Mouse (Mus musculus): ENCODE data around the gene Gata2. TPM values are rescaled to one million over a fixed set of nuclear protein-coding genes. Genes with fewer than 3 reads are reported as not detected.
A peak's percentile ranks its signal among the peaks of the same experiment; 100 is the strongest.

Gene Gata2
- total and polyA plus RNA-seq, 2 experiments from 2014 or later: 2.3 to 4.6 TPM

- no peaks in the 10 kb centered on the region for H3K9me3 ChIP-seq (ENCODE audit: low read length)
- TF ChIP-seq CTCF (IDR thresholded peaks at IDR 0.05; ENCODE audit: low read depth): no peak
- ATAC-seq (no peak), DNase-seq (no peak)
- 92% methylated on average over 5 of the region's 5 CpGs for WGBS
- H3K4me2 ChIP-seq (ENCODE audit: low read depth): no peak overlapping the region
- H3K4me3 ChIP-seq (ENCODE audit: low read depth, low read length): no peak overlapping the region
- H3K4me1 ChIP-seq (ENCODE audit: insufficient read depth): no peaks in the 10 kb centered on the region
- H3K27me3 ChIP-seq (ENCODE audit: insufficient read depth, low read length): no peaks in the 10 kb centered on the region
- H3K27ac ChIP-seq (ENCODE audit: low read depth, low read length): no peak overlapping the region
- no peaks in the 10 kb centered on the region for H3K36me3 ChIP-seq (ENCODE audit: insufficient read depth)
- H3K9ac ChIP-seq: no peak overlapping the region
Measured at GRCm38 (mm10) chr6:88158790-88159189, 34.9 kb upstream of the Gata2 start.

GRCm38 (mm10) chr6:88166054-88166453, 27.6 kb upstream of the Gata2 start:
- ATAC-seq: no peak
- WGBS: 96% methylated on average over 9 of the region's 9 CpGs
- Histone ChIP-seq H3K4me1 (ENCODE audit: insufficient read depth) (no peaks in the 10 kb centered on the region), H3K4me3 (ENCODE audit: low read depth, low read length) (no peak overlapping the region), H3K9ac (no peak overlapping the region), H3K36me3 (ENCODE audit: insufficient read depth) (no peaks in the 10 kb centered on the region), H3K9me3 (ENCODE audit: low read length) (no peaks in the 10 kb centered on the region), H3K4me2 (ENCODE audit: low read depth) (no peak overlapping the region), H3K27me3 (ENCODE audit: insufficient read depth, low read length) (no peaks in the 10 kb centered on the region), H3K27ac (ENCODE audit: low read depth, low read length) (no peak overlapping the region)
- TF ChIP-seq CTCF (IDR thresholded peaks at IDR 0.05; ENCODE audit: low read depth): no peak
- DNase-seq: no peak

- Histone ChIP-seq H3K9ac (no peak overlapping the region), H3K4me2 (ENCODE audit: low read depth) (no peak overlapping the region), H3K27me3 (ENCODE audit: insufficient read depth, low read length) (no peaks in the 10 kb centered on the region), H3K27ac (ENCODE audit: low read depth, low read length) (no peak overlapping the region), H3K36me3 (ENCODE audit: insufficient read depth) (no peaks in the 10 kb centered on the region), H3K4me1 (ENCODE audit: insufficient read depth) (no peaks in the 10 kb centered on the region), H3K9me3 (ENCODE audit: low read length) (peaks cover 17% of the 10 kb centered on the region; the same call in 1 of the 2 replicates), H3K4me3 (ENCODE audit: low read depth, low read length) (no peak overlapping the region)
- DNase-seq (no peak), ATAC-seq (no peak)
- TF ChIP-seq CTCF (IDR thresholded peaks at IDR 0.05; ENCODE audit: low read depth): no peak
- WGBS: 95% methylated on average over 3 of the region's 3 CpGs
Measured at GRCm38 (mm10) chr6:88174191-88174590, 19.5 kb upstream of the Gata2 start.

GRCm38 (mm10) chr6:88174676-88175075, 19.0 kb upstream of the Gata2 start:
- whole genome bisulfite sequencing: 93% methylated on average over 2 of the region's 2 CpGs
- no peaks in the 10 kb centered on the region for H3K27me3 ChIP-seq (ENCODE audit: insufficient read depth, low read length)
- H3K4me2 ChIP-seq (ENCODE audit: low read depth): no peak overlapping the region

GRCm38 (mm10) chr6:88184671-88185070, 9.0 kb upstream of the Gata2 start:
- no peak for TF ChIP-seq CTCF (IDR thresholded peaks at IDR 0.05; ENCODE audit: low read depth)
- ATAC-seq (no peak), DNase-seq (no peak)
- H3K4me2 ChIP-seq (ENCODE audit: low read depth): no peak overlapping the region
- H3K9me3 ChIP-seq (ENCODE audit: low read length): no peaks in the 10 kb centered on the region
- 0 out of 2 replicates have a peak, but pooled peaks cover 2% of the 10 kb centered on the region for H3K4me1 ChIP-seq (ENCODE audit: insufficient read depth)
- no peaks in the 10 kb centered on the region for H3K36me3 ChIP-seq (ENCODE audit: insufficient read depth)
- no peak overlapping the region for H3K9ac ChIP-seq
- H3K4me3 ChIP-seq (ENCODE audit: low read depth, low read length): no peak overlapping the region
- 77% methylated on average over 4 of the region's 4 CpGs for WGBS
- no peak overlapping the region for H3K27ac ChIP-seq (ENCODE audit: low read depth, low read length)
- peaks cover 16% of the 10 kb centered on the region for H3K27me3 ChIP-seq (ENCODE audit: insufficient read depth, low read length)

More at GRCm38 (mm10) chr6:88174676-88175075, 19.0 kb upstream of the Gata2 start:
- no peak overlapping the region for H3K4me3 ChIP-seq (ENCODE audit: low read depth, low read length)
- H3K27ac ChIP-seq (ENCODE audit: low read depth, low read length): no peak overlapping the region
- H3K36me3 ChIP-seq (ENCODE audit: insufficient read depth): no peaks in the 10 kb centered on the region
- ATAC-seq: no peak
- TF ChIP-seq CTCF (IDR thresholded peaks at IDR 0.05; ENCODE audit: low read depth): no peak
- peaks cover 17% of the 10 kb centered on the region; the same call in 1 of the 2 replicates for H3K9me3 ChIP-seq (ENCODE audit: low read length)
- no peak overlapping the region for H3K9ac ChIP-seq
- H3K4me1 ChIP-seq (ENCODE audit: insufficient read depth): no peaks in the 10 kb centered on the region
- DNase-seq: no peak

- no peak for TF ChIP-seq CTCF (IDR thresholded peaks at IDR 0.05; ENCODE audit: low read depth)
- WGBS: 57% methylated on average over 6 of the region's 6 CpGs
- no peaks in the 10 kb centered on the region for H3K9me3 ChIP-seq (ENCODE audit: low read length)
Measured at GRCm38 (mm10) chr6:88188148-88188547, 5.5 kb upstream of the Gata2 start.

GRCm38 (mm10) chr6:88189312-88190042, 4.2 kb upstream of the Gata2 start:
- no peaks in the 10 kb centered on the region for H3K9me3 ChIP-seq (ENCODE audit: low read length)
- DNase-seq: peak; percentile 86
- no peaks in the 10 kb centered on the region for H3K36me3 ChIP-seq (ENCODE audit: insufficient read depth)
- 2% methylated on average over 56 of the region's 56 CpGs for WGBS
- peak overlapping the region; percentile 57 for H3K4me3 ChIP-seq (ENCODE audit: low read depth, low read length)
- peak; percentile 94 for TF ChIP-seq CTCF (IDR thresholded peaks at IDR 0.05; ENCODE audit: low read depth)
- peak; percentile 83 for ATAC-seq
- H3K4me1 ChIP-seq (ENCODE audit: insufficient read depth): 0 out of 2 replicates have a peak, but pooled peaks cover 7% of the 10 kb centered on the region
- H3K27ac ChIP-seq (ENCODE audit: low read depth, low read length): no peak overlapping the region
- peak overlapping the region; percentile 81 for H3K4me2 ChIP-seq (ENCODE audit: low read depth)
- peak overlapping the region; percentile 54 for H3K9ac ChIP-seq
- peaks cover 55% of the 10 kb centered on the region for H3K27me3 ChIP-seq (ENCODE audit: insufficient read depth, low read length)

More at GRCm38 (mm10) chr6:88188148-88188547, 5.5 kb upstream of the Gata2 start:
- H3K4me2 ChIP-seq (ENCODE audit: low read depth): no peak overlapping the region
- 0 out of 2 replicates have a peak, but pooled peaks cover 2% of the 10 kb centered on the region for H3K4me1 ChIP-seq (ENCODE audit: insufficient read depth)
- H3K9ac ChIP-seq: no peak overlapping the region
- no peaks in the 10 kb centered on the region for H3K36me3 ChIP-seq (ENCODE audit: insufficient read depth)
- ATAC-seq (no peak), DNase-seq (peak; percentile 75)
- H3K27ac ChIP-seq (ENCODE audit: low read depth, low read length): no peak overlapping the region
- H3K4me3 ChIP-seq (ENCODE audit: low read depth, low read length): no peak overlapping the region
- H3K27me3 ChIP-seq (ENCODE audit: insufficient read depth, low read length): peaks cover 50% of the 10 kb centered on the region
